Mouse (Mus musculus) heart, postnatal 0 days (tissue): ENCODE measurements at regions not wholly inside any gene's neighbourhood (a gene's known extent, or its start where the extent isn't known, plus 50 kb on each side); places are given as distances from the start of the nearest gene placed in this dataset.

Source experiments
- CTCF ChIP-seq: IDR thresholded peaks from 2 replicates; pipeline ENCODE4 v1.5.1; 2016; ENCODE audit warnings: antibody characterized with exemption, control low read depth, low read depth
- EP300 ChIP-seq: IDR thresholded peaks from 2 replicates; pipeline ENCODE4 v1.6.1; 2016; ENCODE audit warnings: antibody characterized with exemption, low read depth

GRCm38 (mm10) chr5:149870596-149870995 is 147.9 kb upstream of the Rxfp2 start:
- TF ChIP-seq EP300 (no peak), CTCF (no peak)
